Comparison of ENCODE assay signal across 8 mouse cellular contexts in the genomic region with DNA sequence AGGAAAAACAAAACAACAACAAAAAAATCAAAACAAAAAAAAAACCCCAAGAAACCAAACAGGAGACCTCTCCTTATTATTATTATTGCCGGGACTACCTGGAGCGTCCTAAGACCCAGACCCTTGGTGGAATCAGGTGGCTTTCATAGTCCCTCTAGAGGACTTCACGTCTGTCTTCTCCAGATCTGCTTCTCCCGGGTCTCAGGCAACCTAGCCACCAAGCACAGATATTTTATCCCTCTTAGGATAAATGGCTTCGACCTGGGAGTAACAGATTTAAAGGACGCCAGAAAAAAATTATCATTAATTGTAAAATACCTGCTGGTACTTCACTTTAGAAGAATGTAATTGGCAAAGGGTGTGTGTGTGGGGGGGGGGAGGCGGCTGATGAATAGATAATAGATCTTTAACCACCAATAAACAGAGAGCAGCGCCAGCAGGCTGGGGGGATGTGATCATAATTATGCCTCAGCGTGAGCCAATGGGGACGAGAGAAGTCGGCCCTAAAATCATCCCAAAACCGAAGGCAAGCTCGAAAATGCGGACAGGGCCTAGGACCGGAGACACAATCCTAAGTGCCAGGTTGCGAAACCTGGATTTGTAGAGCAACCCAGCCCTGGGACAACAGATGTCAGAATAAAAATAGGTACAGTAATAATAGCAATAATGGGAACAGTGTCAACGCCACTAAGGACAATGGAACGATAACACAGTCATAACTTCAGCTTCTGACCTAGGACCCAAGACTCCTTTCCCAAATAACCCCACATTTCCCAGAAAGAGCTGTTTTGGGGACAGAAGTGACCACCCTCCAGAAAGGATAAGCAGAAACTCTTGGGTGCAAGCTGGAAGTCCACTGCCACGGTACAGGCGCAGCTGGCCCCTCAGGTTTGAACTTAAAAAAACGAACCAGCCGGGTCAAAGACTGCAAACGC. TPM values are rescaled to one million over a fixed set of nuclear protein-coding genes. Genes with fewer than 3 reads are reported as not detected.
DNase-seq lines count a peak whose midpoint lies in the region; ATAC-seq and TF ChIP-seq lines count a peak whose summit lies in the region.

No protein-coding gene starts in this region.

- H3K27ac ChIP-seq in lung, embryonic 14.5 days (ENCODE audit: low read depth), result no peak overlapping the region
- peak overlapping the region; percentile 78 for H3K27ac ChIP-seq in embryonic facial prominence, embryonic 12.5 days
- H3K27ac ChIP-seq in midbrain, embryonic 12.5 days (replicated peaks), result peak overlapping the region; percentile 89

- H3K4me1 ChIP-seq in lung, embryonic 14.5 days (ENCODE audit: insufficient read depth), result no peaks in the 10 kb centered on the region
- H3K4me1 ChIP-seq in lung, adult 2 months (ENCODE audit: control insufficient read depth, insufficient read depth, low read length), result peaks cover 3% of the 10 kb centered on the region; the same call in 1 of the 2 replicates
- peaks cover 14% of the 10 kb centered on the region; the same call in 1 of the 2 replicates for H3K4me1 ChIP-seq in embryonic facial prominence, embryonic 12.5 days
- H3K4me1 ChIP-seq in midbrain, embryonic 12.5 days, result peaks cover 32% of the 10 kb centered on the region

- no peak for ATAC-seq in lung, embryonic 14.5 days (ENCODE audit: insufficient read depth)
- no peak for ATAC-seq in embryonic facial prominence, embryonic 12.5 days (ENCODE audit: insufficient number of reproducible peaks, insufficient read depth, low FRiP score, low TSS enrichment)
- ATAC-seq in midbrain, embryonic 12.5 days (ENCODE audit: low FRiP score, low read depth), result no peak
- ATAC-seq in activated CD4-positive, CD25-positive, alpha-beta regulatory T cell, adult 4 months, result no peak

- WGBS in lung, embryonic 14.5 days, result 3% methylated on average over 23 of the region's 23 CpGs
- WGBS in lung, adult 2 months, result 7% methylated on average over 23 of the region's 23 CpGs
- 2% methylated on average over 23 of the region's 23 CpGs for WGBS in embryonic facial prominence, embryonic 12.5 days
- WGBS in midbrain, embryonic 12.5 days, result under 1% methylated on average over 23 of the region's 23 CpGs

- TF ChIP-seq POLR2A in lung, adult 2 months (IDR thresholded peaks at IDR 0.05; ENCODE audit: borderline replicate concordance, extremely low read depth, low read depth, low read length), result no peak

- no peaks in the 10 kb centered on the region for H3K36me3 ChIP-seq in lung, embryonic 14.5 days (ENCODE audit: insufficient read depth)
- H3K36me3 ChIP-seq in embryonic facial prominence, embryonic 12.5 days, result no peaks in the 10 kb centered on the region
- no peaks in the 10 kb centered on the region for H3K36me3 ChIP-seq in midbrain, embryonic 12.5 days

- no peak for TF ChIP-seq CTCF in lung, embryonic 14.5 days (IDR thresholded peaks at IDR 0.05; ENCODE audit: low read depth)
- TF ChIP-seq CTCF in lung, adult 2 months (IDR thresholded peaks at IDR 0.05; ENCODE audit: insufficient read depth, low read length), result no peak

- peak; percentile 66 for DNase-seq in lung, embryonic 14.5 days
- DNase-seq in lung, adult 2 months, result no peak
- DNase-seq in kidney, adult 8-10 months, result peak; percentile 65 to 76
- DNase-seq in spleen, adult 18-20 months, result no peak
- DNase-seq in heart, postnatal 25 days (ENCODE audit: low spot score), result no peak

- no peaks in the 10 kb centered on the region for H3K9me3 ChIP-seq in lung, embryonic 14.5 days (ENCODE audit: low read depth, low read length)
- no peaks in the 10 kb centered on the region for H3K9me3 ChIP-seq in embryonic facial prominence, embryonic 12.5 days
- no peaks in the 10 kb centered on the region for H3K9me3 ChIP-seq in midbrain, embryonic 12.5 days

- H3K4me2 ChIP-seq in lung, embryonic 14.5 days, result peak overlapping the region; percentile 58
- H3K4me2 ChIP-seq in embryonic facial prominence, embryonic 12.5 days (replicated peaks), result peak overlapping the region; percentile 62
- peak overlapping the region; percentile 59 for H3K4me2 ChIP-seq in midbrain, embryonic 12.5 days (replicated peaks)

- H3K4me3 ChIP-seq in lung, embryonic 14.5 days (ENCODE audit: low read depth, low read length), result peak overlapping the region; percentile 34; the same call in 1 of the 2 replicates
- no peak overlapping the region for H3K4me3 ChIP-seq in lung, adult 2 months (replicated peaks; ENCODE audit: extremely low read depth, low read depth, low read length)
- H3K4me3 ChIP-seq in embryonic facial prominence, embryonic 12.5 days, result peak overlapping the region; percentile 49
- peak overlapping the region; percentile 54 for H3K4me3 ChIP-seq in midbrain, embryonic 12.5 days

- no peak overlapping the region for H3K9ac ChIP-seq in lung, embryonic 14.5 days
- H3K9ac ChIP-seq in embryonic facial prominence, embryonic 12.5 days, result peak overlapping the region; percentile 63; the same call in 1 of the 2 replicates
- H3K9ac ChIP-seq in midbrain, embryonic 12.5 days (replicated peaks), result peak overlapping the region; percentile 63; the same call in 1 of the 2 replicates

- intact Hi-C loops in heart, postnatal 25 days (cut with DNase I), result no loop called here

- H3K27me3 ChIP-seq in lung, embryonic 14.5 days (ENCODE audit: insufficient read depth, low read length), result peaks cover 100% of the 10 kb centered on the region
- peaks cover 79% of the 10 kb centered on the region for H3K27me3 ChIP-seq in embryonic facial prominence, embryonic 12.5 days
- peaks cover 97% of the 10 kb centered on the region for H3K27me3 ChIP-seq in midbrain, embryonic 12.5 days

RNA-seq across cellular contexts. Expression of a gene that starts 0.9 kb away (rescaled TPM):
- polyA plus RNA-seq in lung, embryonic 14.5 days (2014; fragmentation: Nextera tagmentation; extraction: Ambion mirVana), result not detected in 2 replicates
- not detected in 2 replicates for polyA plus RNA-seq in lung, adult 2 months (2012; rRNA removed)
- polyA plus RNA-seq in embryonic facial prominence, embryonic 12.5 days (2016; fragmentation: Nextera tagmentation; extraction: Ambion mirVana), result 20.6 and 23.7 TPM in 2 replicates
- polyA plus RNA-seq in midbrain, embryonic 12.5 days (2016; fragmentation: Nextera tagmentation; extraction: Ambion mirVana), result 17.9 and 23.7 TPM in 2 replicates
- not detected for polyA plus RNA-seq in activated CD4-positive, CD25-positive, alpha-beta regulatory T cell, adult 4 months (2017; shearing (Covaris generic))
- total RNA-seq in heart, postnatal 25 days (2021), result not detected

Comparison
In these comparisons a context has a peak if more than half of its experiments do, and no peak if none do; other contexts are left out.
1. DNase-seq: peak in lung, embryonic 14.5 days (single experiment) and kidney, adult 8-10 months (2 of 2); none in lung, adult 2 months (single experiment), spleen, adult 18-20 months (0 of 2) and heart, postnatal 25 days (single experiment).
2. RNA of a gene that starts 0.9 kb away (polyA plus RNA-seq): 20.6 to 23.7 TPM in embryonic facial prominence, embryonic 12.5 days and 17.9 to 23.7 TPM in midbrain, embryonic 12.5 days; not detected in lung, embryonic 14.5 days, not detected in lung, adult 2 months and not detected in activated CD4-positive, CD25-positive, alpha-beta regulatory T cell, adult 4 months; every median in the first group is over 10 times any median in the second.
3. Peak in every context shown above with its lines, with median percentiles within 50 percentile points of each other: H3K4me2 ChIP-seq.